Mouse (Mus musculus) monocyte, adult 59 days (primary cell): ENCODE data around the gene Hoxa5. TPM values are rescaled to one million over a fixed set of nuclear protein-coding genes. Genes with fewer than 3 reads are reported as not detected.

ENCODE experiments used
- total RNA-seq, 2 experiments: library from RNA; stranded (reverse); gene quantifications; one replicate each; pipeline ENCODE4 v1.2.4; 2023

Gene Hoxa5
- under 1 TPM in 1 of 2 experiments, not detected in 1; 0.27 TPM for total RNA-seq

GRCm38 (mm10) chr6:52204050-52204752, at the start of gene Hoxa5:
TSS of gene Hoxa5 (minus strand) at chr6:52204587.

GRCm38 (mm10) chr6:52245757-52246142, 41.4 kb upstream of the Hoxa5 start, which contains the start of gene Hoxa11:
TSS of gene Hoxa11 (minus strand) at chr6:52245810.

GRCm38 (mm10) chr6:52240389-52241000, 36.1 kb upstream of the Hoxa5 start, which contains the start of gene Hoxa10:
TSS of gene Hoxa10 (minus strand) at chr6:52240854.

DNA sequence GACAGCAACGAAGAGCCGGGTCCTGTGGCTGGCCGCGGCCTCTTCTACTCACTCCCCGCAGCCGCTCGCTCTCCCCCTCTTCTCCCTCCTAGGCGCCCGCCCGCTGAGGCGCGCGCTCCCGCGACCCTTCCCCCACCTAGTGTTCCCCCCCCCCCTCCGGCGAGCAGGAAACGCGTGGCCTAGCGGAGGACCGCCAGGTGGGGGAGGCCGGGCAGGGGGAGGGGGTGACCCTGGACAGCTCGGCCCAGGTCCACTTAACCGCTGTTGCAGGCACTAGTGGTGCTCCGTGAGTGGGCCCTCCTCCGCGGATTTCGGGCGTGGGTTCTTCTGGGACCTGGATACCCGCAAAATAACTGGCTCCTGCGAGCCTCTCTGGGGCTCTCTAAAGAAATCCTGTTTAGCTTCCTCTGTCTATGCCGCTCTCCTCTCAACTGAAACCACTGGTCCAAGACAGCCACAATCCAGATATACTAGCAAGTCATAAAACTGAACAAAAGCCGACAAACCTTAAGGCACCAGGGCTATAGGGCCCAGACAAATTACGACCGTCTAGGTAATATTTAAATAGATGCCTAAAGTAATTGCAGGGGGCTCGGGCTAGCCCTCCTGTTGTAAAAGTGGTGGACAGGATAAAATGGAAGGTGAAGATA, 26.3 kb upstream of the Hoxa5 start, which contains the start of gene Hoxa9:
Gene Hoxa9, minus strand, starts transcription at position 574 of the 650 bp plus-strand sequence.

DNA sequence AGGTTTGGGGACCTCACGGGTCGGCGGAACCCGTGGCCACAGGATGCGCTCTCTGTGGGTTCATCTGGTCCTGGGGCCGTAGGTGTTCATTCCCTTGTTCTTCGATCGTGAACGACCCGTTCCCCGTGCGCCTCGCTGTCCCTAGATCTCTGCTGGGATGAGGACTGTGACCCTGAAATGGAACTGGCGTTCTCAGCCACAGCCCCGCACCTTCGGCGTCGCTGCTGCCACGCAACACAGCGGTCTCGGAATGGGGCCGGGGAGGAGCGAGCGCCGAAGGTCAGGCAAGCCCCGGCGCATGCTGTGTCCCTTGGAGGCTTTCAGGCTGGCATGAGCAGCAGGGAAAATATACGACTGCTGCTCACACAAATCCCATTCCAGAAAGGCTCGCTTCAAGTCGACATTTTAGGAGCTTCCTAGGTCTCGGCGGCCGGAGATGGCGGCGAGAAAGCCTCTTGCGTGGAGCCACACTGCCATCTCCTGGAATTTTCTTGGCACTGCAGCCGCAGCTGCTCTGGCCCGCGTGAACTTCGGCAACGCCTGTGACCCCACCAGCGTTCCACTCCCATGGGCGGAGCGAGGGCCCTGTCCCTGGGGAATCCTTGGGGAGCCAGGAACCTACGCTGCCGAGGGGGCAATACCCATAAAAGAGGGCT, 17.1 kb upstream of the Hoxa5 start, which contains the start of gene Hoxa7:
Gene Hoxa7, minus strand, starts transcription at position 518 of the 656 bp plus-strand sequence.

DNA sequence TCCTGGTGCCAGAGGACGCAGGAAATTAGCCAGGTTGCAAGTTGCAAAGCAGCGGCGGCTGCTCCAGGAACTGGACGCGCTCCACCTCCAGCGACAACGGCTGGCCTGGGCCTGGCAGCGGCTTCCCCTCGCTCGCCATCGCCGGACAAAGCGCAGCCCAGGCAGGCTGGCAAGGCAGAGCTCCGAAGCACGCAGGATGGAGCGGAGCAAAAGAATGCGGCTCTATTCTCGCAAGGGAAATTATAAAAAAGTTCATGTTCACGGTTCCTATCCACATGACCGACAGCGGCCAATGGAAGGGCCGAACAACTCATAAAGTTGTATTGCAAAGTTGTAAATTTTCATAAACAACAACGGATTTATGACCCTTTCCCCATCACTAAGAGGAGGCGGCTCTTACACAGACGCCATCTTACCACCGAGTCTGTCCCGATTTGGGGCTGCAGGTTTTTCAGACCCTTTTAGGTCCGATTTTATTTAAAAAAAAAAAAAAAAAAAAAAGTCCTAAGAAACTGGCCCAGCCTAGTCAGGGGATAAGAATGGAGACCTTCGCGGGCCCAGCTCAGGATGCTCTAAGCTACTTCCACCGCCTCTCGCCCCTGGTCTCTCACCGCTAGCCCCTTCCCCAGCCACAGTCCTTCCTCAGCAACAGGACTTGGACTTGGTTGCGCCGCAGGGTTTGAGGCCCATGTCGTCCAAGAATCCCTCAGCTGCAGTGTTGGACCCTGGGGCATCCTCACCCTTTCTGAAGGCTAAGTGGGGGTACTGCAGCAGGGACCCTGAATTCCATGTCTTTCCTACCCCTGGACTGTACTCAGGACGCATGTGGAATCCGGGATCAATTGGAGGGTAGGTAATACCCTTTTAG, 9.0 kb upstream of the Hoxa5 start, which contains the start of the genes Hoxa3 and Gm28308:
Gene Hoxa3, minus strand, starts transcription at position 218 of the 868 bp plus-strand sequence.
Gene Gm28308, minus strand, starts transcription at position 221 of the 868 bp plus-strand sequence.

GRCm38 (mm10) chr6:52208072-52208867, 3.9 kb upstream of the Hoxa5 start, which contains the start of gene Hoxa6:
TSS of gene Hoxa6 (minus strand) at chr6:52208722.

DNA sequence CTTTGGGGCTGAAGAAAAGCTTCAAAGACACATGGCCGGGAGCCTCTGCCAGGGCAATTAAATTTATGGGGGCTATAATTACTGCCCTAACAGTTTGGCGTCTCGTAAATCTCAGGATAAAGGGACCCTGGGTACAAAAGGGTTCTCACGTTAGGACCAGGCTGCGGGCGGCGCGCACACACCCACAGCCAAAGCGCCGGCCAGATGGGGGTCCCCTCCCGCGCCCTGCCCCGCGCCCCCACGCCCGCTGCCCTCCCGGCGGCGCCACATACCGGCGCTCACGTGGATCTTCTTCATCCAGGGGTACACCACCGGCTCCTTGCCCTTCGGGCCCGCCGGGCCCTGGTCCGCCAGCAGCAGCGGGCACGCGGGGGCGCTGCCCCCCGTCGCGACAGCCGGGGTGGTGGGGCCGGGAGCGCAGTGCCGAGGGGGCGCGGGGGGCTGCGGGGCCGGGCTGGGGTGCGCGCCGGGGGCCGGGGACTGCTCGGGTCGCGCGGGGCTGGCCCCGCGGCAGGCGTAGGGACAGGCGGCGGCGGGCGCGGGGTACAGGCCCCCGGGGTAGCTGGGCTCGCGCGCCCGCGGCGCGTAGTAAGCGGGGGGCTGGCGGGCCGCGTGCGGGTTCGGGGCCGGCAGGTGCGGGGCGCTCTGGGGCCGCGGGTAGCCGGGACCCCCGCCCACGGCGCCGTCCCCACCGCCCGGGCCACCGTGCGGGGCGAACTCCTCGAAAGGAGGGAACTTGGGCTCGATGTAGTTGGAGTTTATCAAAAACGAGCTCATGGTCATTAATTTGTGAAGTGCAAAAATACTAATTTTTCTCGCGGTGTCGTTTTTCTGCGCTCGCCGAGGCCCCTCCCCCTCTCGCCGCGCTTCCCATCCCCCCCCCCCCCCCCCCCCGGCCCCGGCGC, 13.2 kb downstream of the Hoxa5 start, which contains the start of gene Hoxa4:
Gene Hoxa4, minus strand, starts transcription at position 848 of the 905 bp plus-strand sequence.

DNA sequence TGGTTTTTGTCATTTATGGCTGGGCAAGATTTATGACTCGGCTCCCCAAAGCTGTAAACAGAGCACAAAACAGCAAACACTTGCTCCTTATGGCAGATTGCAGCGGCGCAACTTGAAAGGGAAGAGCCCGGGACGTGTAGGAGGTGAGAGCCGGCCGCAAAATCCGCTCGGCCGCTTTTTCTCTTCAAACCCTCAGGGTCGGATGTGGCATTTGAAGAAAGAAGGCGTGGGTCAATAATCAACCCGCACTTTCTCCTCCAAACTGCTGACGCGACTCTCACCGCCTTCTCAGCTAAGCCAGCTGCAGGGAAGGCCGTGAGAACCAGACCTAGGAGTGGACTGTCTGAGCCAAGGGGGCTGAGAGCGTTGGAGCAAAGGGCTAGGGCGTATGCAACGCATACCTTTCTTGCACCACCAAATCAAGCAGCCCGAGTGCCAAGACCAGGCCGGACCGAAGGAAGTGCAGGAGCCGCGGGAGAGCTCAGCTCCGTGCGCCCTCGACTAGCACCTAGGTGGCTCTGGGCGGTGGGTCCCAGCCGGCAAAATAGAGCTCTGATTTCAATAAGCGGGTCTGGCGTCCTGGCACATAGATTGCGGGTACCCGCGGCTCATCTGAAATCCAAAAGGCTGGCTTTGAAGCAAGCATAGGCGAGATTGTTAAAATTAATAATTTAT, 27.2 kb downstream of the Hoxa5 start, which contains the start of gene 5730596B20Rik:
Gene 5730596B20Rik, plus strand, starts transcription at position 438 of the 675 bp plus-strand sequence.

GRCm38 (mm10) chr6:52164626-52165440, 39.6 kb downstream of the Hoxa5 start, which contains the start of gene Hoxa2:
TSS of gene Hoxa2 (minus strand) at chr6:52164831.

DNA sequence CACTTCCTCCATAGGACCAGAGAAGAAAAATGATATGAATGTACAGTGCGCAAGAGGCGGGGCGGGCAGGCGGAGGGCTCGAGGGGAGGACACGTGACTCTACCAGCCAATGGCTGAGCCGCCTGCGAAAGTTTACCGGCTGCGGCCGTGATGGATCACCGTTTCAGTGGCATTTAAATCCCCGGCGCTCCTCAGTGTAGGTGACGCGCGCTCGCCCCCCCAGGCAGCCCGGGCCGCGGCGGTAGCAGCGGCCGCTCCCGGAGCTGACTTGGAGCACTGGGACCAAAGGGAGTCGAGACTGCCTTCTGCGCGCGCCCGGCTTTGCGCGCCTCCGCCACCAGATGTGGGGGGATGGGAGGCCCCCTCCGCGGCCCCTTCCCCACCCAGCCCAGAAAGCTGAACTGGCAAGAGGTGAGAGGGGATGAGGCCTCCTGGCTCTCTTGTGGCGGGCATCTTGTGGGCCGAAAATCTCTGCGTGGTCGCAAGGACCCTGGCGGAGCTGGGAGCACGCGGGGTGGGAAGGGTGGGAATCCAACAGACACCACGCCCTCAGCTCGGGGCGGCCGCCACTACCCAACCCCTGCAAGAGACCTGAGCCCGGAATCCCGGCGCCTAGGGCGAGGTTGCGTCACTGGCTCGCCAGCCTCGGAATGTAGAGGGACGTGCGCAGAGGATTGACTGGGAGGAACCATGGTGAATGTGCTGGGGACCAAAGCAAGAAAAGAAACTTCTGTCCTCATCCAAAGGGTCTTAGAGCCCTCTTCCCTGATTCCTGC, 45.9 kb downstream of the Hoxa5 start, which contains the start of gene Hoxa1:
Gene Hoxa1, minus strand, starts transcription at position 42 of the 776 bp plus-strand sequence.

Other genes with a start within 250 kb of the Hoxa5 start
- 100 to 1,000 TPM; 179 to 182 TPM for gene Skap2, start 192.0 kb downstream of the Hoxa5 start, total RNA-seq
- gene Hoxa1, start 46.3 kb downstream of the Hoxa5 start, total RNA-seq: under 1 TPM; 0.34 to 0.55 TPM
- gene Hoxa2, start 39.8 kb downstream of the Hoxa5 start, total RNA-seq: not detected
- not detected for gene 5730596B20Rik, start 27.1 kb downstream of the Hoxa5 start, total RNA-seq
- not detected for gene Hoxa4, start 12.8 kb downstream of the Hoxa5 start, total RNA-seq
- gene Hoxa6, start 4.1 kb upstream of the Hoxa5 start, total RNA-seq: not detected
- under 1 TPM in 1 of 2 experiments, not detected in 1; 0.24 TPM for gene Hoxa3, start 8.7 kb upstream of the Hoxa5 start, total RNA-seq
- gene Gm28308, start 8.8 kb upstream of the Hoxa5 start, total RNA-seq: not detected
- not detected for gene Hoxa7, start 17.3 kb upstream of the Hoxa5 start, total RNA-seq
- gene Hoxa9, start 26.5 kb upstream of the Hoxa5 start, total RNA-seq: not detected
- gene Hoxa10, start 36.3 kb upstream of the Hoxa5 start, total RNA-seq: not detected
- not detected for gene Hoxa11, start 41.2 kb upstream of the Hoxa5 start, total RNA-seq
- gene Hoxa13, start 56.3 kb upstream of the Hoxa5 start, total RNA-seq: not detected
- gene Evx1, start 108.9 kb upstream of the Hoxa5 start, total RNA-seq: not detected